In the genomic region with DNA sequence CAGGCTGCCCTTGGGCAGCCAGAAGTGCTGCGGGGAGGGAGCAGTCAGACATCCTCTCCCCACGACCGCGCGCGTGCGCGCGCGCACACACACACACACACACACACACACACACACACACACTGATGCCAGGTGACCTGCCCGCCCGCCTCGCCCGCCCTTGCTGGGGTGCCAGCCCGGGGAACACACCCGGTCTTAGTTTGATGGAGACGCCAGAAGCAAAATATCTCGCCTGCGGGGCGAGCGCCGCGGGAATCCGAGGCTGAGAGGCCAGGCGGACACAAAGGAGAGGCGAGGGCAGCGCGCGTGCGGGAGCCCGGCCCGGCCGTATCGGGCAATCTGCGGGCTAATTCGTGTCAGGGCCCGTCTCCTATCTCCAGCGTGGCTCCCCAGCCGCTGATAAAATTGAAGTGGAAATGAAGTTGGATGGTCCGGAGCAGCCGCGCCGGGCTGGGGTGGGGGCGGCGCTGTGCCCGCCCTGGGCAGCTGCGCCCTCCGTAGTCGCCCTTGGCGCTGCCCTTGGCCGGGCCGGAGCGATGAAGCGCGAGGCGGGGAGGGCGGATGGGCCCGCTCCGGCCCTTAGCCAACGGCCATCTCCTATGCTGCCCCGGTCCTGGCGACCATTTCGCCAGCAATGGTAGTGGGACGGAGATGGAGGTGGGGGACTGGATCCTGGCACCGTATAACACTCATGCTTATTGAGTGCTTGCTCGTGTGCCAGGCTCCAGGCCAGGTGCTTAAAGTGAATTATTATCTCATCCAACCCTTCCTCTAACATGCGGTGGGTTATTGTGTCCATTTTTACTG, we compare ENCODE assay signal across 9 mouse cellular contexts.
A peak's percentile ranks its signal among the peaks of the same experiment; 100 is the strongest.
DNase-seq lines count a peak whose midpoint lies in the region; ATAC-seq lines count a peak whose summit lies in the region.
"Had no signal": no experiment of that assay in that cellular context is flagged by ENCODE, and none has a peak within 500 bp of the region (broad histone marks: within the 10 kb centered on the region; RNA-seq: fewer than 3 reads in every experiment).

No protein-coding gene starts in this region.

- peak; percentile 56 for ATAC-seq in forebrain, embryonic 16.5 days

- H3K4me1 ChIP-seq in forebrain, embryonic 16.5 days (replicated peaks; ENCODE audit: control insufficient read depth, insufficient read depth, low read length), result peaks cover 10% of the 10 kb centered on the region
- H3K4me1 ChIP-seq in midbrain, embryonic 10.5 days, result peaks cover 37% of the 10 kb centered on the region

- H3K27me3 ChIP-seq in forebrain, embryonic 16.5 days (replicated peaks; ENCODE audit: control insufficient read depth, insufficient read depth, low read length), result peaks cover 16% of the 10 kb centered on the region
- H3K27me3 ChIP-seq in midbrain, embryonic 10.5 days (ENCODE audit: low read depth, poor library complexity, severe bottlenecking), result peaks cover 86% of the 10 kb centered on the region

- H3K27ac ChIP-seq in forebrain, embryonic 16.5 days (ENCODE audit: low read length), result no peak overlapping the region
- H3K27ac ChIP-seq in midbrain, embryonic 10.5 days (replicated peaks), result peak overlapping the region; percentile 91

- H3K4me3 ChIP-seq in forebrain, embryonic 16.5 days (replicated peaks; ENCODE audit: low read length), result peak overlapping the region; percentile 58
- H3K4me3 ChIP-seq in midbrain, embryonic 10.5 days, result peak overlapping the region; percentile 67
- H3K4me3 ChIP-seq: erythroblast, embryonic 14.5 days had no signal

- H3K9me3 ChIP-seq in forebrain, embryonic 16.5 days (ENCODE audit: control insufficient read depth, low read length), result peaks cover 4% of the 10 kb centered on the region; the same call in 1 of the 2 replicates
- H3K9me3 ChIP-seq in midbrain, embryonic 10.5 days (replicated peaks), result no peaks in the 10 kb centered on the region; the same call in 1 of the 2 replicates

- peak overlapping the region; percentile 87 for H3K4me2 ChIP-seq in forebrain, embryonic 16.5 days (ENCODE audit: low read length)

- H3K9ac ChIP-seq in forebrain, embryonic 16.5 days (replicated peaks; ENCODE audit: low read depth, low read length), result peak overlapping the region; percentile 80

- H3K36me3 ChIP-seq in forebrain, embryonic 16.5 days (ENCODE audit: control insufficient read depth, insufficient read depth), result no peaks in the 10 kb centered on the region
- H3K36me3 ChIP-seq in midbrain, embryonic 10.5 days, result no peaks in the 10 kb centered on the region

- peak; percentile 36 for DNase-seq in kidney, adult 18-20 months
- DNase-seq in kidney, adult 11 months, result no peak
- DNase-seq in cerebellum, adult 11-12 months, result peak; percentile 67
- DNase-seq in kidney, adult 9 months, result peak; percentile 19
- peak; percentile 75 for DNase-seq in midbrain, embryonic 10.5 days (ENCODE audit: low spot score)
- DNase-seq in spleen, postnatal 14 days (ENCODE audit: low spot score in 2 of 2), result no peak
- no peak for DNase-seq in thymus, postnatal 25 days

- 1% methylated on average over 61 of the region's 67 CpGs for WGBS in forebrain, embryonic 16.5 days
- 3% methylated on average over 67 of the region's 67 CpGs for WGBS in midbrain, embryonic 10.5 days

Comparison
In these comparisons a context has a peak if more than half of its experiments do, and no peak if none do; other contexts are left out.
1. DNase-seq: peak in kidney, adult 18-20 months (single experiment), cerebellum, adult 11-12 months (single experiment), kidney, adult 9 months (single experiment) and midbrain, embryonic 10.5 days (single experiment); none in kidney, adult 11 months (single experiment), spleen, postnatal 14 days (0 of 2) and thymus, postnatal 25 days (single experiment).